Comparison of ENCODE assay signal across 8 mouse cellular contexts in genomic region chr10:71400818-71401646, GRCm38 (mm10). TPM values are rescaled to one million over a fixed set of nuclear protein-coding genes. Genes with fewer than 3 reads are reported as not detected.
DNase-seq lines count a peak whose midpoint lies in the region; ATAC-seq and TF ChIP-seq lines count a peak whose summit lies in the region.
"Had no signal": no experiment of that assay in that cellular context is flagged by ENCODE, and none has a peak within 500 bp of the region (broad histone marks: within the 10 kb centered on the region; RNA-seq: fewer than 3 reads in every experiment).

No protein-coding gene starts in this region.

- TF ChIP-seq CTCF in CH12.LX (conservative IDR thresholded peaks at IDR 0.05 in 1 of 2, IDR thresholded peaks at IDR 0.05 in 1 of 2; ENCODE audit: low read depth in 2 of 2, low read length in 2 of 2): peak; percentile 71 to 96
- TF ChIP-seq CTCF in lung, embryonic 14.5 days (IDR thresholded peaks at IDR 0.05; ENCODE audit: low read depth): peak; percentile 89

- no peaks in the 10 kb centered on the region for H3K79me2 ChIP-seq in CH12.LX (replicated peaks; ENCODE audit: control insufficient read depth, extremely low read depth, insufficient read depth, poor library complexity, severe bottlenecking)

- no peak overlapping the region for H3K27ac ChIP-seq in CH12.LX (ENCODE audit: insufficient read depth, low read depth)
- no peak overlapping the region for H3K27ac ChIP-seq in lung, embryonic 14.5 days (ENCODE audit: low read depth)
- H3K27ac ChIP-seq: limb, embryonic 15.5 days had no signal

- no peak overlapping the region for H3K4me3 ChIP-seq in CH12.LX (replicated peaks in 1 of 3; ENCODE audit: low read depth in 2 of 3, low read length in 2 of 3, poor library complexity in 1 of 3)
- no peak overlapping the region for H3K4me3 ChIP-seq in lung, embryonic 14.5 days (ENCODE audit: low read depth, low read length)
- H3K4me3 ChIP-seq: limb, embryonic 15.5 days had no signal

- no peaks in the 10 kb centered on the region for H3K9me3 ChIP-seq in CH12.LX (replicated peaks; ENCODE audit: low read length)
- H3K9me3 ChIP-seq in lung, embryonic 14.5 days (ENCODE audit: low read depth, low read length): no peaks in the 10 kb centered on the region
- H3K9me3 ChIP-seq: limb, embryonic 15.5 days had no signal

- H3K9ac ChIP-seq in CH12.LX (ENCODE audit: insufficient read depth, low read depth): no peak overlapping the region
- H3K9ac ChIP-seq in lung, embryonic 14.5 days: no peak overlapping the region
- H3K9ac ChIP-seq: limb, embryonic 15.5 days had no signal

- no peak for TF ChIP-seq POLR2A in CH12.LX (IDR thresholded peaks at IDR 0.05; ENCODE audit: low read depth, low read length)

- in situ Hi-C loops in CH12.LX (cut with MboI; ENCODE audit: low pct_ligation_motif_present, low pct_unique_long_range_greater_than_20kb, low sequenced_read_pairs): no loop called here

- H3K4me1 ChIP-seq in CH12.LX (ENCODE audit: control insufficient read depth in 1 of 2, insufficient read depth in 2 of 2): peaks cover 0 to 11% of the 10 kb centered on the region in 2 experiments
- no peaks in the 10 kb centered on the region for H3K4me1 ChIP-seq in lung, embryonic 14.5 days (ENCODE audit: insufficient read depth)
- H3K4me1 ChIP-seq: limb, embryonic 15.5 days had no signal

- no peak for ATAC-seq in lung, embryonic 14.5 days (ENCODE audit: insufficient read depth)

- TF ChIP-seq EP300 in CH12.LX (IDR thresholded peaks at IDR 0.05; ENCODE audit: low read length): no peak

- no peak overlapping the region for H3K4me2 ChIP-seq in CH12.LX (ENCODE audit: insufficient read depth, low read depth, poor library complexity, severe bottlenecking)
- no peak overlapping the region for H3K4me2 ChIP-seq in lung, embryonic 14.5 days
- H3K4me2 ChIP-seq: limb, embryonic 15.5 days had no signal

- H3K36me3 ChIP-seq in CH12.LX (replicated peaks in 1 of 2; ENCODE audit: control insufficient read depth in 1 of 2, insufficient read depth in 1 of 2, low read length in 1 of 2): no peaks in the 10 kb centered on the region
- no peaks in the 10 kb centered on the region for H3K36me3 ChIP-seq in lung, embryonic 14.5 days (ENCODE audit: insufficient read depth)
- H3K36me3 ChIP-seq: limb, embryonic 15.5 days had no signal

- TF ChIP-seq RAD21 in CH12.LX (IDR thresholded peaks at IDR 0.05; ENCODE audit: low read depth, low read length): peak; percentile 98

- DNase-seq in kidney, adult 9 months: peak; percentile 75
- DNase-seq in kidney, adult 11 months: no peak
- DNase-seq in 416B (ENCODE audit: low read depth): peak; percentile 80
- peak; percentile 70 for DNase-seq in CH12.LX (ENCODE audit: extremely low read depth)
- DNase-seq in cerebellum, adult 9-11 months: peak; percentile 13
- DNase-seq in lung, embryonic 14.5 days: peak; percentile 88
- peak; percentile 10 for DNase-seq in thymus, postnatal 25 days

- WGBS in lung, embryonic 14.5 days: 61% methylated on average over 13 of the region's 13 CpGs

- dilution Hi-C loops in CH12.LX (cut with MboI; ENCODE audit: extremely low pct_ligation_motif_present, extremely low pct_unique_long_range_greater_than_20kb, low sequenced_read_pairs): no loop called here

- no peaks in the 10 kb centered on the region for H3K27me3 ChIP-seq in CH12.LX (replicated peaks)
- H3K27me3 ChIP-seq in lung, embryonic 14.5 days (ENCODE audit: insufficient read depth, low read length): no peaks in the 10 kb centered on the region
- H3K27me3 ChIP-seq: limb, embryonic 15.5 days had no signal

TF ChIP-seq in CH12.LX, 34 proteins besides CTCF, POLR2A, EP300 and RAD21:
- TF ChIP-seq IRF4 (IDR thresholded peaks at IDR 0.05; ENCODE audit: low read depth, low read length) (0 out of 2 replicates have a peak, but pooled peaks have one; percentile 10), JUND (conservative IDR thresholded peaks at IDR 0.05; ENCODE audit: low read depth, low read length) (peak; percentile 53; the same call in 1 of the 2 replicates), RCOR1 (conservative IDR thresholded peaks at IDR 0.05; ENCODE audit: low read depth, low read length) (no peak), SIN3A (IDR thresholded peaks at IDR 0.05; ENCODE audit: low read length) (no peak), ZC3H11A (IDR thresholded peaks at IDR 0.05; ENCODE audit: low read depth, low read length) (peak; percentile 91), SMC3 (IDR thresholded peaks at IDR 0.05; ENCODE audit: low read depth, low read length) (peak; percentile 92)

RNA-seq across cellular contexts. Expression of gene Ipmk, which starts 53.5 kb away (rescaled TPM):
- total RNA-seq in CH12.LX (2012; rRNA removed) (14.7 and 15.2 TPM in 2 replicates), CH12.LX (2014; rRNA removed) (21.8 and 23.8 TPM in 2 replicates)
- 24.0 and 27.1 TPM in 2 replicates for polyA plus RNA-seq in CH12.LX (2012; ENCODE audit: insufficient read length, low read depth)
- 16.0 and 17.2 TPM in 2 replicates for polyA plus RNA-seq in lung, embryonic 14.5 days (2014; fragmentation: Nextera tagmentation; extraction: Ambion mirVana)

RNA-seq across cellular contexts. Expression of gene Cisd1, which starts 56.3 kb away (rescaled TPM):
- total RNA-seq in CH12.LX (2012; rRNA removed) (111 and 113 TPM in 2 replicates), CH12.LX (2014; rRNA removed) (100 and 115 TPM in 2 replicates)
- 78.9 and 81.8 TPM in 2 replicates for polyA plus RNA-seq in CH12.LX (2012; ENCODE audit: insufficient read length, low read depth)
- 93.7 and 94.5 TPM in 2 replicates for polyA plus RNA-seq in lung, embryonic 14.5 days (2014; fragmentation: Nextera tagmentation; extraction: Ambion mirVana)
